Mouse (Mus musculus) midbrain, embryonic 16.5 days (tissue): Measurements from ENCODE around the gene Csrnp3. TPM values are rescaled to one million over a fixed set of nuclear protein-coding genes. Genes with fewer than 3 reads are reported as not detected.

ENCODE experiments used
- polyA plus RNA-seq: library from polyadenylated mRNA; unstranded; fragments of >200 nt; fragmentation: Nextera tagmentation; extraction: Ambion mirVana; gene quantifications from 2 replicates; pipeline ENCODE4 v1.2.1, GENCODE M21; 2015

Gene Csrnp3
- polyA plus RNA-seq, 1 experiment from 2014 or later = 56.0 TPM

Other genes starting within 250 kb of the Csrnp3 start
- gene Scn2a, start 225.0 kb upstream of the Csrnp3 start, polyA plus RNA-seq = 55.5 and 56.7 TPM in 2 replicates